Mouse (Mus musculus): ENCODE results near the gene Sars2. TPM values are rescaled to one million over a fixed set of nuclear protein-coding genes. Genes with fewer than 3 reads are reported as not detected.

Gene Sars2
- polyA plus RNA-seq, 1 experiment, result 21.5 TPM

DNA sequence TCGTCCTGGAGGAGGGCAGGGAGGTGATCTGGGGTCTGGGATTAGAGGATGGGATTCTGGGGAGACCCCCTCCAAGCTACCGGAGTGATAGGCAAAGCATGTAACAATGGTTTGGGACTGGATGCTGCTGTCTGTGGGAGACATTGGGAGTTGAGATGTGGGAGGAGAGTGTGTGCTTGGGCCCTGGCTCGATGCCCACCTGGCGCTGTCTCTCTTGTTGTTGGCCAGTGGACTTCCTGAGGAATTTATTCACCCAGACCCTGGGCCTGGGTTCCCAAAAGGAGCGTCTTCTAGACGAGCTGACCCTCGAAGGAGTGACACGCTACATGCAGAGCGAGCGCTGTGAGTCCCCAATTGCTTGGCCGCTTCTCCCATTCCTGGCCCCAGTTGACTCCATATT, 30.1 kb downstream of the Sars2 start:
- no peak for TF ChIP-seq POLR2A (IDR thresholded peaks at IDR 0.05; ENCODE audit: low read depth, low read length)
- no peak for TF ChIP-seq CTCF (IDR thresholded peaks at IDR 0.05; ENCODE audit: extremely low read depth, insufficient read depth, insufficient read length, insufficient replicate concordance)
- Histone ChIP-seq H3K4me1 (ENCODE audit: control insufficient read depth, insufficient read depth, insufficient read length) (peaks cover 3% of the 10 kb centered on the region; the same call in 1 of the 2 replicates), H3K27ac (ENCODE audit: insufficient read depth, low read length) (no peak overlapping the region), H3K36me3 (ENCODE audit: control insufficient read depth, insufficient read depth, low read length) (peaks cover 10% of the 10 kb centered on the region), H3K4me3 (ENCODE audit: extremely low read depth, insufficient read depth, insufficient read length) (no peak overlapping the region), H3K27me3 (ENCODE audit: control insufficient read depth, insufficient read depth, low read length) (no peaks in the 10 kb centered on the region)
- 90% methylated on average over 11 of the region's 11 CpGs for WGBS
- DNase-seq (ENCODE audit: low read depth in 1 of 2, low spot score in 2 of 2), result no peak

DNA sequence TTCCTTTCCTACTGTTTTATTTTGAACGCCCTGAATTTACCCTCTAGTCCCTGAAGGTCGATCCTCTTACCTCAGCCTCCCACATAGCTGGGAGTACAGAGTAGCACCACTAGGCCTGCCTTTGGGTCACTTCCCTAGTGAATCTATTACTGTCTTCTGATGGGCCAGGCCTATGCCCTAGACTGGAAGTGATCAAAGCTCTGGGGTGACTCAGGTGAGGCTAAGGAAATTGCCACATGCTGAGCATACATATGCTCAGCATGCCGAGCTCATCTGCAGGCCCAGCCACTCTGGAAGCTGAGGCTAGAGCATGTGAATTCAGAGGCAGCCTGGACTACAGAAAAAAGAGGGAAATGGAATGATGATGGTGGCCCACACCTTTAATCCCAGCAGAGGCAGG, 31.4 kb downstream of the Sars2 start:
- no peak for TF ChIP-seq CTCF (IDR thresholded peaks at IDR 0.05; ENCODE audit: extremely low read depth, insufficient read depth, insufficient read length, insufficient replicate concordance)
- Histone ChIP-seq H3K27me3 (ENCODE audit: control insufficient read depth, insufficient read depth, low read length) (no peaks in the 10 kb centered on the region), H3K4me3 (ENCODE audit: extremely low read depth, insufficient read depth, insufficient read length) (no peak overlapping the region), H3K36me3 (ENCODE audit: control insufficient read depth, insufficient read depth, low read length) (peaks cover 10% of the 10 kb centered on the region), H3K4me1 (ENCODE audit: control insufficient read depth, insufficient read depth, insufficient read length) (no peaks in the 10 kb centered on the region), H3K27ac (ENCODE audit: insufficient read depth, low read length) (no peak overlapping the region)
- 86% methylated on average over 3 of the region's 3 CpGs for WGBS
- DNase-seq (ENCODE audit: low read depth in 1 of 2, low spot score in 2 of 2), result no peak

DNA sequence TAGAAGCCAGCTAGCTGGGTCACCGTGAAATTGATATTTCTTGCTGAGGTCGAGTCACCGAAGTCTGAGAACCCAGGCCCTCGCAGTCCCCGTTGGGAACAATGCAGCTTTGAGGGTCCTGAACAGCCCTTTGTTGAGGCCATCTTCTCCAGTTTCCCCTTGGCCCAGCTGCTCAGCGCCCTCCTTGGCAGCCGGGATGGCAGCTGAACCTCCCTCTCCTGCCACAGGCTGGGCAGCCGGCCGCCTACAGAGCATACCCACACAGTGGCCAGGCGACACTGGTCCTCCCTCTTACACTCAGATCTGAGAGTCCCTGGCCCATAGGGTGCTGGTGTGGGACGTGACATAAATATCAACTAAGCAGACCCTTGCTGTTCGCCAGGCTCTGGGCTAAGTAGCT, 32.4 kb downstream of the Sars2 start:
- TF ChIP-seq CTCF (IDR thresholded peaks at IDR 0.05; ENCODE audit: extremely low read depth, insufficient read depth, insufficient read length, insufficient replicate concordance), result no peak
- no peak for TF ChIP-seq POLR2A (IDR thresholded peaks at IDR 0.05; ENCODE audit: low read depth, low read length)
- no peaks in the 10 kb centered on the region for H3K27me3 ChIP-seq (ENCODE audit: control insufficient read depth, insufficient read depth, low read length)
- H3K4me1 ChIP-seq (ENCODE audit: control insufficient read depth, insufficient read depth, insufficient read length), result no peaks in the 10 kb centered on the region
- DNase-seq (ENCODE audit: low read depth in 1 of 2, low spot score in 2 of 2), result no peak
- no peak overlapping the region for H3K27ac ChIP-seq (ENCODE audit: insufficient read depth, low read length)
- WGBS, result 92% methylated on average over 12 of the region's 12 CpGs
- H3K4me3 ChIP-seq (ENCODE audit: extremely low read depth, insufficient read depth, insufficient read length), result no peak overlapping the region
- H3K36me3 ChIP-seq (ENCODE audit: control insufficient read depth, insufficient read depth, low read length), result peaks cover 10% of the 10 kb centered on the region

DNA sequence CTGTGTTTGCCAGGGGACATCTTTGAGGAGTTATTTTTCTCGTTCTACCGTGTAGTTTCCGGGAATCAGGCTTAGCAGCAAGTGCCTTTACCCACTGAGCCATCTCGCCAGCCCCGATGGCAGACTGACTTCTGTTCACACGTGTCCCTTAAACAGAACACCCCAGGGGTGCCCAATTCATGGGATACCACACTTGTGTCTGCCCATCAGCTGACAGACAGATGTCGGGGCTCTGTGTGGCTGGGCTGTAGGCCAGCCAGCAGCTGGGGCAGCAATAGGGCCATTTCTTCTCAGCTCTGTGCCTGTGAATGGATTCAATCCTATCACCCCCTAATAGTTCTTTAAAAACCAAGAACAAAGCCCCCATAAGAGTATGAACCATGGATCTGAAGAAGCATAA, 33.3 kb downstream of the Sars2 start:
- TF ChIP-seq POLR2A (IDR thresholded peaks at IDR 0.05; ENCODE audit: low read depth, low read length) (no peak), CTCF (IDR thresholded peaks at IDR 0.05; ENCODE audit: extremely low read depth, insufficient read depth, insufficient read length, insufficient replicate concordance) (no peak)
- 91% methylated on average over 7 of the region's 7 CpGs for WGBS
- Histone ChIP-seq H3K27ac (ENCODE audit: insufficient read depth, low read length) (no peak overlapping the region), H3K4me1 (ENCODE audit: control insufficient read depth, insufficient read depth, insufficient read length) (peaks cover under 1% of the 10 kb centered on the region; the same call in 1 of the 2 replicates), H3K27me3 (ENCODE audit: control insufficient read depth, insufficient read depth, low read length) (no peaks in the 10 kb centered on the region), H3K4me3 (ENCODE audit: extremely low read depth, insufficient read depth, insufficient read length) (no peak overlapping the region), H3K36me3 (ENCODE audit: control insufficient read depth, insufficient read depth, low read length) (peaks cover 10% of the 10 kb centered on the region)
- no peak for DNase-seq (ENCODE audit: low read depth in 1 of 2, low spot score in 2 of 2)

DNA sequence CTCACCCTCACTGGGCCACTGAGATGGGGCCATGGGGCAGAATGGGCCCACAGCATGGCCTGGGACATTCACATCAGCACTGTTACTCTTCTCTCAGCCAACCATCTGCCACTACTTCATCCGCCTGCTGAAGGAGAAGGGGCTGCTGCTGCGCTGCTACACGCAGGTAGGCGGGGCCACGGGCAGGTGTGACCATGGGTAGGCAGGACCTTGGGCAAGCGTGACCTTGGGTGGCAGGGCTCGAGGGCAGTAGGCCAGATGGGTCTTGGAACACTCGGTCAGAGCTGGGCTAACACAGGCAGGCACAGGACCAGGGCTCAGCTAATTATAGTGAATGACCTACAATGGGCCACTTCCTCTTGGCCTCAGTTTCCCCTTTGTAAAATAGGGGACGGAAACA, 37.0 kb downstream of the Sars2 start:
- peaks cover 8% of the 10 kb centered on the region for H3K36me3 ChIP-seq (ENCODE audit: control insufficient read depth, insufficient read depth, low read length)
- no peak overlapping the region for H3K27ac ChIP-seq (ENCODE audit: insufficient read depth, low read length)
- TF ChIP-seq POLR2A (IDR thresholded peaks at IDR 0.05; ENCODE audit: low read depth, low read length), result no peak
- no peak for TF ChIP-seq CTCF (IDR thresholded peaks at IDR 0.05; ENCODE audit: extremely low read depth, insufficient read depth, insufficient read length, insufficient replicate concordance)
- peaks cover 17% of the 10 kb centered on the region; the same call in 1 of the 2 replicates for H3K4me1 ChIP-seq (ENCODE audit: control insufficient read depth, insufficient read depth, insufficient read length)
- 90% methylated on average over 9 of the region's 9 CpGs for WGBS
- DNase-seq (ENCODE audit: low read depth in 1 of 2, low spot score in 2 of 2), result no peak
- H3K27me3 ChIP-seq (ENCODE audit: control insufficient read depth, insufficient read depth, low read length), result no peaks in the 10 kb centered on the region
- no peak overlapping the region for H3K4me3 ChIP-seq (ENCODE audit: extremely low read depth, insufficient read depth, insufficient read length)

DNA sequence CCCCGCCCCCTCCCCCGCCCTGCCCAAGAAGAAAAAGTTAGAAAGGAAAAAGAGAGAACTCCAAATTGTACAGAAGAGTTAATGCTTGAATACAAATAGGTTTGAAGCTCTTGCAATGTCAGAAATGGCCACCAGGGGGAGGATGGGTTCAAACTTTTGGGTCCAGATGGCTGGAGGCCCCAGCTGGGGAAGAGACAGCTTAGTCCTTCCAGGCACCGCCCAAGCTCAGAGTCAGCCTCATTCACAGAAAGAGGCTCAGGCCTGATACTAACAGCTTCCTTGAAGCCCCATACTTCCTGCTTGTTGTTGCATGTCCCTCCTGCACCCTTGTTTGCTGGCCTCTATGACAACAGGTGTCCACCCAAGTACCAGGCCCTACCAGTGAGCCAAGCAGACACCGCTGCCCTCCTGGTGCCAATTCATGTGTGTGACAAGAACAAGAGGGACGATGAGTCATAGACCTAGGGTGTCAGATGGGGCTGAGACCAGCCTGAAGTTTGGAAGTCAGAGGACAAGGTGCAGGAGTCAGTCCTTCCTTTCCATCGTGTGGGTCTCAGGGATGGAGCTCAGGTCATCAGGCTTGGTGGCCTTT, 38.4 kb downstream of the Sars2 start:
- peak overlapping the region; percentile 70 for H3K27ac ChIP-seq (ENCODE audit: insufficient read depth, low read length)
- WGBS, result 28% methylated on average over 6 of the region's 6 CpGs
- TF ChIP-seq CTCF (IDR thresholded peaks at IDR 0.05; ENCODE audit: extremely low read depth, insufficient read depth, insufficient read length, insufficient replicate concordance) (peak; percentile 80), POLR2A (IDR thresholded peaks at IDR 0.05; ENCODE audit: low read depth, low read length) (no peak)
- peak; percentile 75 to 89 for DNase-seq (ENCODE audit: low read depth in 1 of 2, low spot score in 2 of 2)
- H3K27me3 ChIP-seq (ENCODE audit: control insufficient read depth, insufficient read depth, low read length), result no peaks in the 10 kb centered on the region
- peak overlapping the region; percentile 27; the same call in 1 of the 2 replicates for H3K4me3 ChIP-seq (ENCODE audit: extremely low read depth, insufficient read depth, insufficient read length)
- H3K36me3 ChIP-seq (ENCODE audit: control insufficient read depth, insufficient read depth, low read length), result peaks cover 6% of the 10 kb centered on the region
- peaks cover 21% of the 10 kb centered on the region; the same call in 1 of the 2 replicates for H3K4me1 ChIP-seq (ENCODE audit: control insufficient read depth, insufficient read depth, insufficient read length)

DNA sequence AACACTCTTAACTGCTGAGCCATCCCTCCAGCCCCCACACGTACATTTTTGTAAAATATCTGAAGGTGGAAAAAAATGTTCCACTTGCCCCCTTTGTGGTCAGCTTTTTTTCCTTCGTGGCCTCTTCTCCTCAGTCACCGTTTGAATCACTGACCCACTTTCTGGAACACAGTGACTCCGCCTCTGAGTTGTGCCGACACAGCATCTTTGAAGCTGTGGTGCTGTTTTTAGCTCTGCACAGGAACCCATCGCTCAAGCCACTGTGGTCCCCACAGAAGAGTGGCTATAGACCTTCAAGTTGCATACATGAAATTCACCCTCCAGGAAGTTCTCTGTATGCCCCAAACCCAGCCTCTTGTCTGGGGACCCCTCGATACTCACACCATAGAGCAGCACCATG, 39.1 kb downstream of the Sars2 start:
- H3K36me3 ChIP-seq (ENCODE audit: control insufficient read depth, insufficient read depth, low read length), result peaks cover 1% of the 10 kb centered on the region
- H3K27ac ChIP-seq (ENCODE audit: insufficient read depth, low read length), result peak overlapping the region; percentile 70
- H3K27me3 ChIP-seq (ENCODE audit: control insufficient read depth, insufficient read depth, low read length), result no peaks in the 10 kb centered on the region
- 5% methylated on average over 7 of the region's 7 CpGs for WGBS
- H3K4me1 ChIP-seq (ENCODE audit: control insufficient read depth, insufficient read depth, insufficient read length), result peaks cover 27% of the 10 kb centered on the region; the same call in 1 of the 2 replicates
- TF ChIP-seq CTCF (IDR thresholded peaks at IDR 0.05; ENCODE audit: extremely low read depth, insufficient read depth, insufficient read length, insufficient replicate concordance), result no peak
- TF ChIP-seq POLR2A (IDR thresholded peaks at IDR 0.05; ENCODE audit: low read depth, low read length), result peak; percentile 9; the same call in 1 of the 2 replicates
- peak in 1 of 2 experiments; percentile 53 for DNase-seq (ENCODE audit: low read depth in 1 of 2, low spot score in 2 of 2)
- peak overlapping the region; percentile 39 for H3K4me3 ChIP-seq (ENCODE audit: extremely low read depth, insufficient read depth, insufficient read length)

All from spleen, adult 2 months (tissue).